Mouse (Mus musculus) forebrain, postnatal 0 days (tissue): ENCODE results near the gene Nek8. TPM values are rescaled to one million over a fixed set of nuclear protein-coding genes. Genes with fewer than 3 reads are reported as not detected.

Source experiments
- ATAC-seq: fragments of 200-750 bp; cut with Nextera tagmentation; 2 replicates; pipeline ENCODE4 v1.8.0; 2017; ENCODE audit warnings: mild to moderate bottlenecking, moderate library complexity
- DNase-seq: peaks from one replicate; pipeline ENCODE4 v3.0.0-alpha.2; 2015
- H3K27ac ChIP-seq: fragments of 300-500 bp; sonication (generic); 2 replicates; pipeline ENCODE4 v1.5.1; 2014; ENCODE audit warnings: low read depth, mild to moderate bottlenecking, antibody characterized with exemption, low read length, moderate library complexity, mixed read lengths
- H3K27me3 ChIP-seq: fragments of 300-500 bp; sonication (generic); 2 replicates; pipeline ENCODE4 v1.6.1; 2014; ENCODE audit warnings: mild to moderate bottlenecking, low read length, mixed read lengths; ENCODE audit not compliant: insufficient read depth
- H3K36me3 ChIP-seq: fragments of 300-500 bp; sonication (generic); 2 replicates; pipeline ENCODE4 v1.6.1; 2014; ENCODE audit warnings: mild to moderate bottlenecking, moderate library complexity; ENCODE audit not compliant: insufficient read depth
- H3K4me1 ChIP-seq: fragments of 300-500 bp; sonication (generic); 2 replicates; pipeline ENCODE4 v1.6.1; 2014; ENCODE audit warnings: antibody characterized with exemption; ENCODE audit not compliant: insufficient read depth
- H3K4me2 ChIP-seq: fragments of 300-500 bp; sonication (generic); 2 replicates; pipeline ENCODE4 v1.6.1; 2014; ENCODE audit warnings: low read depth, mild to moderate bottlenecking, moderate library complexity
- H3K4me3 ChIP-seq: fragments of 300-500 bp; sonication (generic); 2 replicates; pipeline ENCODE4 v1.5.1; 2014; ENCODE audit warnings: low read depth, low read length, mixed read lengths
- H3K9ac ChIP-seq: fragments of 300-500 bp; sonication (generic); 2 replicates; pipeline ENCODE4 v1.6.1; 2014; ENCODE audit warnings: mild to moderate bottlenecking
- H3K9me3 ChIP-seq: fragments of 300-500 bp; sonication (generic); 2 replicates; pipeline ENCODE4 v1.6.1; 2016; ENCODE audit warnings: low read length
- CTCF ChIP-seq: sonication (generic); IDR thresholded peaks from 2 replicates; pipeline ENCODE4 v1.5.1; 2016; ENCODE audit warnings: antibody characterized with exemption, control low read depth, low read depth
- WGBS: fragments of 180-500 bp; shearing (Covaris S2); extraction: QIAGEN DNeasy Blood & Tissue Kit; methylation state at CpG from one replicate; pipeline ENCODE4 v1.1.7; 2014; 5-methylcytosine and 5-hydroxymethylcytosine counted together
- polyA plus RNA-seq: library from polyadenylated mRNA; unstranded; fragments of >200 nt; fragmentation: Nextera tagmentation; extraction: Ambion mirVana; gene quantifications from 2 replicates; pipeline ENCODE4 v1.2.1, GENCODE M21; 2015
- total RNA-seq: library from RNA; depleted of rRNA; stranded (reverse); fragments of >200 nt; gene quantifications from 2 replicates; pipeline ENCODE4 v1.2.3, GENCODE M21; 2014

Nek8 gene
- total and polyA plus RNA-seq, 2 experiments from 2014 or later: 4.7 to 5.7 TPM

- DNase-seq (no peak), ATAC-seq (no peak)
- H3K9ac ChIP-seq: no peak overlapping the region
- 31% methylated on average over 8 of the region's 8 CpGs for WGBS
- H3K36me3 ChIP-seq: no peaks in the 10 kb centered on the region
- no peaks in the 10 kb centered on the region for H3K4me1 ChIP-seq
- no peak overlapping the region for H3K4me3 ChIP-seq
- H3K4me2 ChIP-seq: no peak overlapping the region
- TF ChIP-seq CTCF: no peak
- H3K27me3 ChIP-seq: no peaks in the 10 kb centered on the region
- no peaks in the 10 kb centered on the region for H3K9me3 ChIP-seq
- no peak overlapping the region for H3K27ac ChIP-seq
These were observed 47.0 kb downstream of the Nek8 start for GRCm38 (mm10) chr11:78129458-78129857.

- DNase-seq: no peak
- 86% methylated on average over 4 of the region's 4 CpGs for WGBS
- H3K9ac ChIP-seq: no peak overlapping the region
- H3K27ac ChIP-seq: no peak overlapping the region
- ATAC-seq: no peak
- no peaks in the 10 kb centered on the region for H3K4me1 ChIP-seq
- no peak for TF ChIP-seq CTCF
- H3K4me3 ChIP-seq: no peak overlapping the region
- H3K4me2 ChIP-seq: no peak overlapping the region
- no peaks in the 10 kb centered on the region for H3K27me3 ChIP-seq
- no peaks in the 10 kb centered on the region for H3K36me3 ChIP-seq
- no peaks in the 10 kb centered on the region for H3K9me3 ChIP-seq
These were observed 49.7 kb downstream of the Nek8 start for GRCm38 (mm10) chr11:78126739-78127138.

- Histone ChIP-seq H3K27ac (no peak overlapping the region), H3K9ac (no peak overlapping the region), H3K4me1 (no peaks in the 10 kb centered on the region), H3K9me3 (no peaks in the 10 kb centered on the region), H3K36me3 (no peaks in the 10 kb centered on the region), H3K4me2 (no peak overlapping the region), H3K27me3 (no peaks in the 10 kb centered on the region), H3K4me3 (no peak overlapping the region)
- DNase-seq (no peak), ATAC-seq (no peak)
- no peak for TF ChIP-seq CTCF
- 77% methylated on average over 6 of the region's 6 CpGs for WGBS
These were observed 50.8 kb downstream of the Nek8 start for GRCm38 (mm10) chr11:78125691-78126090.

GRCm38 (mm10) chr11:78123782-78124181 is 52.7 kb downstream of the Nek8 start:
- Histone ChIP-seq H3K36me3 (no peaks in the 10 kb centered on the region), H3K27ac (no peak overlapping the region), H3K4me1 (0 out of 2 replicates have a peak, but pooled peaks cover 2% of the 10 kb centered on the region), H3K9me3 (no peaks in the 10 kb centered on the region), H3K4me2 (no peak overlapping the region), H3K27me3 (no peaks in the 10 kb centered on the region), H3K4me3 (no peak overlapping the region), H3K9ac (no peak overlapping the region)
- TF ChIP-seq CTCF: no peak
- DNase-seq (no peak), ATAC-seq (no peak)

- Histone ChIP-seq H3K36me3 (no peaks in the 10 kb centered on the region), H3K9ac (no peak overlapping the region), H3K9me3 (no peaks in the 10 kb centered on the region), H3K4me3 (no peak overlapping the region), H3K4me1 (0 out of 2 replicates have a peak, but pooled peaks cover 7% of the 10 kb centered on the region), H3K4me2 (no peak overlapping the region), H3K27me3 (no peaks in the 10 kb centered on the region), H3K27ac (no peak overlapping the region)
- ATAC-seq (no peak), DNase-seq (no peak)
- 90% methylated on average over 4 of the region's 4 CpGs for WGBS
- TF ChIP-seq CTCF: no peak
These were observed 53.7 kb downstream of the Nek8 start for GRCm38 (mm10) chr11:78122815-78123214.

- WGBS: 47% methylated on average over 5 of the region's 5 CpGs
- no peak for ATAC-seq
- no peak overlapping the region for H3K9ac ChIP-seq
- peaks cover 16% of the 10 kb centered on the region; the same call in 1 of the 2 replicates for H3K4me1 ChIP-seq
- no peaks in the 10 kb centered on the region for H3K9me3 ChIP-seq
- no peaks in the 10 kb centered on the region for H3K27me3 ChIP-seq
- no peak overlapping the region for H3K4me2 ChIP-seq
- H3K27ac ChIP-seq: no peak overlapping the region
- TF ChIP-seq CTCF: no peak
- no peak for DNase-seq
- H3K4me3 ChIP-seq: no peak overlapping the region
- no peaks in the 10 kb centered on the region for H3K36me3 ChIP-seq
These were observed 55.3 kb downstream of the Nek8 start for GRCm38 (mm10) chr11:78121176-78121575.

- no peak for DNase-seq
- Histone ChIP-seq H3K4me1 (peaks cover 16% of the 10 kb centered on the region), H3K4me3 (no peak overlapping the region), H3K9me3 (no peaks in the 10 kb centered on the region), H3K4me2 (no peak overlapping the region), H3K27me3 (no peaks in the 10 kb centered on the region), H3K36me3 (no peaks in the 10 kb centered on the region), H3K27ac (no peak overlapping the region), H3K9ac (no peak overlapping the region)
- WGBS: 88% methylated on average over 8 of the region's 8 CpGs
- TF ChIP-seq CTCF: no peak
- ATAC-seq: no peak
These were observed 56.6 kb downstream of the Nek8 start for GRCm38 (mm10) chr11:78119898-78120297.

GRCm38 (mm10) chr11:78118467-78118866 is 58.0 kb downstream of the Nek8 start:
- Histone ChIP-seq H3K27me3 (no peaks in the 10 kb centered on the region), H3K4me1 (peaks cover 23% of the 10 kb centered on the region), H3K4me3 (no peak overlapping the region), H3K9ac (no peak overlapping the region), H3K36me3 (no peaks in the 10 kb centered on the region), H3K9me3 (no peaks in the 10 kb centered on the region), H3K27ac (no peak overlapping the region), H3K4me2 (no peak overlapping the region)
- no peak for TF ChIP-seq CTCF
- ATAC-seq: no peak
- DNase-seq: no peak
